Mouse (Mus musculus) erythroblast, adult 5-6 weeks (primary cell): ENCODE data around the gene Adam22. TPM values are rescaled to one million over a fixed set of nuclear protein-coding genes. Genes with fewer than 3 reads are reported as not detected.
"Not testable (repeated sequence)": the region's sequence is repeated elsewhere in the genome, so short reads cannot be mapped to it uniquely, and the experiment has no call there.

Experiments used
- ATAC-seq: replicated peaks from 2 replicates; pipeline ENCODE4 v1.8.0; 2016; ENCODE audit warnings: moderate number of reproducible peaks, mild to moderate bottlenecking, moderate TSS enrichment, inconsistent platforms; ENCODE audit not compliant: poor library complexity, low FRiP score, severe bottlenecking
- total RNA-seq, 2 experiments: library from RNA; stranded (forward) in 1 of 2; stranded (reverse) in 1 of 2; fragments of 150-400 nt in 1 of 2; fragments of 200-764, 138-1000 nt in 1 of 2; gene quantifications; 2 replicates each; pipeline versions ENCODE4 v1.2.3 to v1.2.4; 2015 to 2017; ENCODE audit warnings: low replicate concordance in 2 of 2

The Adam22 gene
- total RNA-seq, 2 experiments from 2014 or later = 0.51 to 1.2 TPM

- ATAC-seq = no peak
Observed at GRCm38 (mm10) chr5:8073901-8074561, 293.9 kb downstream of the Adam22 start.

- no peak for ATAC-seq
Observed at GRCm38 (mm10) chr5:8073406-8073805, 294.6 kb downstream of the Adam22 start.

- ATAC-seq = peak; percentile 98
Observed at GRCm38 (mm10) chr5:8063207-8063606, 304.8 kb downstream of the Adam22 start.

- ATAC-seq = no peak
Observed at GRCm38 (mm10) chr5:8062469-8062868, 305.5 kb downstream of the Adam22 start.

- ATAC-seq = no peak
Observed at GRCm38 (mm10) chr5:8058056-8058455, 309.9 kb downstream of the Adam22 start.

GRCm38 (mm10) chr5:8057018-8057323 is 311.0 kb downstream of the Adam22 start:
- peak; percentile 37 for ATAC-seq

- peak; percentile 95 for ATAC-seq
Observed at GRCm38 (mm10) chr5:8056141-8057017, 311.6 kb downstream of the Adam22 start.

- ATAC-seq = peak; percentile 63
Observed at GRCm38 (mm10) chr5:8055721-8056129, 312.2 kb downstream of the Adam22 start.

GRCm38 (mm10) chr5:8053827-8054226 is 314.1 kb downstream of the Adam22 start:
- no peak for ATAC-seq

- ATAC-seq = no peak
Observed at GRCm38 (mm10) chr5:8045855-8046254, 322.1 kb downstream of the Adam22 start, which contains the start of gene Sri. Sri (plus strand) TSS chr5:8046078.

- ATAC-seq = not testable (repeated sequence)
Observed at GRCm38 (mm10) chr5:8034596-8034995, 333.4 kb downstream of the Adam22 start.

Other genes with a start within 250 kb of the Adam22 start
- 25.5 and 27.7 TPM in 2 replicates for gene Dbf4, start 54.6 kb upstream of the Adam22 start, total RNA-seq (2015; ENCODE audit: low replicate concordance)
- 43.4 and 45.2 TPM in 2 replicates for gene Dbf4, start 54.6 kb upstream of the Adam22 start, total RNA-seq (2017; ENCODE audit: low replicate concordance)
- 6.7 and 11.7 TPM in 2 replicates for gene Slc25a40, start 54.7 kb upstream of the Adam22 start, total RNA-seq (2015; ENCODE audit: low replicate concordance)
- 5.7 and 12.5 TPM in 2 replicates for gene Slc25a40, start 54.7 kb upstream of the Adam22 start, total RNA-seq (2017; ENCODE audit: low replicate concordance)